Mouse (Mus musculus) neural tube, embryonic 12.5 days (tissue): ENCODE measurements around the gene Sec24c. TPM values are rescaled to one million over a fixed set of nuclear protein-coding genes. Genes with fewer than 3 reads are reported as not detected.
"Not testable (repeated sequence)": the region's sequence is repeated elsewhere in the genome, so short reads cannot be mapped to it uniquely, and the experiment has no call there.

ENCODE experiments used
- ATAC-seq: fragments of 200-750 bp; cut with Nextera tagmentation; 2 replicates; pipeline ENCODE4 v1.8.0; 2017; ENCODE audit warnings: low read depth, mild to moderate bottlenecking, moderate TSS enrichment, moderate library complexity; ENCODE audit not compliant: low FRiP score
- H3K27ac ChIP-seq: fragments of 300-500 bp; sonication (generic); 2 replicates; pipeline ENCODE4 v1.5.1; 2016
- H3K27me3 ChIP-seq: fragments of 300-500 bp; sonication (generic); replicated peaks from 2 replicates; pipeline ENCODE4 v1.6.1; 2016; ENCODE audit warnings: mild to moderate bottlenecking
- H3K36me3 ChIP-seq: fragments of 300-500 bp; sonication (generic); 2 replicates; pipeline ENCODE4 v1.6.1; 2016; ENCODE audit warnings: mild to moderate bottlenecking
- H3K4me1 ChIP-seq: fragments of 300-500 bp; sonication (generic); 2 replicates; pipeline ENCODE4 v1.6.1; 2016
- H3K4me2 ChIP-seq: fragments of 300-500 bp; sonication (generic); replicated peaks from 2 replicates; pipeline ENCODE4 v1.6.1; 2016; ENCODE audit warnings: mild to moderate bottlenecking
- H3K4me3 ChIP-seq: fragments of 300-500 bp; sonication (generic); 2 replicates; pipeline ENCODE4 v1.5.1; 2016
- H3K9ac ChIP-seq: fragments of 300-500 bp; sonication (generic); 2 replicates; pipeline ENCODE4 v1.6.1; 2016; ENCODE audit warnings: mild to moderate bottlenecking
- H3K9me3 ChIP-seq: fragments of 300-500 bp; sonication (generic); 2 replicates; pipeline ENCODE4 v1.6.1; 2016; ENCODE audit warnings: mild to moderate bottlenecking
- WGBS: fragments of 180-500 bp; shearing (Covaris S2); methylation state at CpG from one replicate; pipeline ENCODE4 v1.1.7; 2016; 5-methylcytosine and 5-hydroxymethylcytosine counted together
- polyA plus RNA-seq: library from polyadenylated mRNA; unstranded; fragments of >200 nt; fragmentation: Nextera tagmentation; extraction: Ambion mirVana; gene quantifications from 2 replicates; pipeline ENCODE4 v1.2.1, GENCODE M21; 2016

Gene Sec24c
- polyA plus RNA-seq, 1 experiment from 2014 or later, result 99.7 TPM

GRCm38 (mm10) chr14:20703461-20703860 is 29.4 kb downstream of the Sec24c start:
- H3K9me3 ChIP-seq, ATAC-seq, H3K27me3 ChIP-seq: not testable (repeated sequence)
- H3K27ac ChIP-seq, result peak overlapping the region; percentile 74
- WGBS, result 12% methylated on average over 8 of the region's 8 CpGs
- H3K9ac ChIP-seq, result peak overlapping the region; percentile 84
- H3K4me3 ChIP-seq, result peak overlapping the region; percentile 84
- H3K36me3 ChIP-seq, result peaks cover 11% of the 10 kb centered on the region; the same call in 1 of the 2 replicates
- peak overlapping the region; percentile 69 for H3K4me2 ChIP-seq
- H3K4me1 ChIP-seq, result peaks cover 23% of the 10 kb centered on the region

- WGBS, result under 1% methylated on average over 80 of the region's 80 CpGs
- ATAC-seq, result peak; percentile 95
- peak within 1 kb of the TSS; percentile 86 for H3K4me2 ChIP-seq
- H3K4me1 ChIP-seq, result peaks cover 18% of the 10 kb centered on the region
- no peaks in the 10 kb centered on the region for H3K9me3 ChIP-seq
- H3K9ac ChIP-seq, result peak within 1 kb of the TSS; percentile 95
- H3K27ac ChIP-seq, result peak within 1 kb of the TSS; percentile 80
- H3K36me3 ChIP-seq, result peaks cover 38% of the 10 kb centered on the region
- peak within 1 kb of the TSS; percentile 98 for H3K4me3 ChIP-seq
- H3K27me3 ChIP-seq, result no peaks in the 10 kb centered on the region
These were observed 33.4 kb downstream of the Sec24c start, which contains the start of gene Zswim8 for GRCm38 (mm10) chr14:20707201-20708190. TSS of gene Zswim8 (plus strand) at chr14:20707552.

GRCm38 (mm10) chr14:20708239-20708638 is 34.1 kb downstream of the Sec24c start:
- H3K27me3 ChIP-seq, result no peaks in the 10 kb centered on the region
- H3K9ac ChIP-seq, result peak overlapping the region; percentile 95
- H3K27ac ChIP-seq, result no peak overlapping the region
- peaks cover 18% of the 10 kb centered on the region for H3K4me1 ChIP-seq
- peak overlapping the region; percentile 86 for H3K4me2 ChIP-seq
- H3K9me3 ChIP-seq, result no peaks in the 10 kb centered on the region
- peak overlapping the region; percentile 98 for H3K4me3 ChIP-seq
- 13% methylated on average over 10 of the region's 10 CpGs for WGBS
- ATAC-seq, result no peak
- peaks cover 46% of the 10 kb centered on the region for H3K36me3 ChIP-seq

GRCm38 (mm10) chr14:20713832-20714231 is 39.7 kb downstream of the Sec24c start:
- no peak overlapping the region for H3K9ac ChIP-seq
- no peak overlapping the region for H3K4me2 ChIP-seq
- peaks cover 89% of the 10 kb centered on the region for H3K36me3 ChIP-seq
- no peak overlapping the region for H3K4me3 ChIP-seq
- no peaks in the 10 kb centered on the region for H3K9me3 ChIP-seq
- no peak for ATAC-seq
- H3K4me1 ChIP-seq, result peaks cover 7% of the 10 kb centered on the region
- WGBS, result 82% methylated on average over 11 of the region's 11 CpGs
- no peak overlapping the region for H3K27ac ChIP-seq
- no peaks in the 10 kb centered on the region for H3K27me3 ChIP-seq

GRCm38 (mm10) chr14:20718443-20718842 is 44.3 kb downstream of the Sec24c start:
- no peak overlapping the region for H3K27ac ChIP-seq
- H3K4me1 ChIP-seq, result no peaks in the 10 kb centered on the region
- no peak for ATAC-seq
- no peaks in the 10 kb centered on the region for H3K9me3 ChIP-seq
- no peak overlapping the region for H3K9ac ChIP-seq
- WGBS, result 94% methylated on average over 10 of the region's 10 CpGs
- no peaks in the 10 kb centered on the region for H3K27me3 ChIP-seq
- H3K4me2 ChIP-seq, result no peak overlapping the region
- H3K4me3 ChIP-seq, result no peak overlapping the region
- H3K36me3 ChIP-seq, result peaks cover 97% of the 10 kb centered on the region

- H3K36me3 ChIP-seq, result peaks cover 97% of the 10 kb centered on the region
- no peak overlapping the region for H3K4me2 ChIP-seq
- H3K27ac ChIP-seq, result no peak overlapping the region
- no peak overlapping the region for H3K9ac ChIP-seq
- 96% methylated on average over 12 of the region's 12 CpGs for WGBS
- no peaks in the 10 kb centered on the region for H3K27me3 ChIP-seq
- ATAC-seq, result no peak
- H3K4me3 ChIP-seq, result no peak overlapping the region
- H3K4me1 ChIP-seq, result no peaks in the 10 kb centered on the region
- H3K9me3 ChIP-seq, result no peaks in the 10 kb centered on the region
These were observed 45.7 kb downstream of the Sec24c start for GRCm38 (mm10) chr14:20719767-20720166.

GRCm38 (mm10) chr14:20721371-20721770 is 47.3 kb downstream of the Sec24c start:
- H3K4me2 ChIP-seq, result no peak overlapping the region
- no peak overlapping the region for H3K27ac ChIP-seq
- H3K27me3 ChIP-seq, result no peaks in the 10 kb centered on the region
- peaks cover 98% of the 10 kb centered on the region for H3K36me3 ChIP-seq
- no peak for ATAC-seq
- no peak overlapping the region for H3K4me3 ChIP-seq
- H3K9me3 ChIP-seq, result no peaks in the 10 kb centered on the region
- WGBS, result 94% methylated on average over 4 of the region's 4 CpGs
- no peak overlapping the region for H3K9ac ChIP-seq
- H3K4me1 ChIP-seq, result no peaks in the 10 kb centered on the region

- no peak overlapping the region for H3K27ac ChIP-seq
- no peaks in the 10 kb centered on the region for H3K27me3 ChIP-seq
- H3K4me2 ChIP-seq, result no peak overlapping the region
- ATAC-seq, result no peak
- 93% methylated on average over 12 of the region's 12 CpGs for WGBS
- no peaks in the 10 kb centered on the region for H3K9me3 ChIP-seq
- H3K9ac ChIP-seq, result no peak overlapping the region
- H3K36me3 ChIP-seq, result peaks cover 94% of the 10 kb centered on the region
- H3K4me3 ChIP-seq, result no peak overlapping the region
- no peaks in the 10 kb centered on the region for H3K4me1 ChIP-seq
These were observed 48.9 kb downstream of the Sec24c start for GRCm38 (mm10) chr14:20723006-20723405.

- Histone ChIP-seq H3K4me1 (no peaks in the 10 kb centered on the region), H3K27ac (no peak overlapping the region), H3K36me3 (peaks cover 94% of the 10 kb centered on the region), H3K27me3 (no peaks in the 10 kb centered on the region), H3K9me3 (no peaks in the 10 kb centered on the region), H3K4me3 (no peak overlapping the region), H3K9ac (no peak overlapping the region), H3K4me2 (no peak overlapping the region)
- ATAC-seq, result 0 out of 2 replicates have a peak, but pooled peaks have one; percentile 46
- WGBS, result 46% methylated on average over 5 of the region's 5 CpGs
These were observed 49.9 kb downstream of the Sec24c start for GRCm38 (mm10) chr14:20724043-20724442.

- Histone ChIP-seq H3K4me2 (no peak overlapping the region), H3K27me3 (no peaks in the 10 kb centered on the region), H3K36me3 (peaks cover 94% of the 10 kb centered on the region), H3K4me1 (no peaks in the 10 kb centered on the region), H3K4me3 (no peak overlapping the region), H3K9me3 (no peaks in the 10 kb centered on the region), H3K27ac (no peak overlapping the region), H3K9ac (no peak overlapping the region)
- no peak for ATAC-seq
- 77% methylated on average over 6 of the region's 6 CpGs for WGBS
These were observed 51.7 kb downstream of the Sec24c start for GRCm38 (mm10) chr14:20725660-20726339.

GRCm38 (mm10) chr14:20729871-20730270 is 55.8 kb downstream of the Sec24c start:
- Histone ChIP-seq H3K36me3 (peaks cover 55% of the 10 kb centered on the region), H3K4me1 (peaks cover 10% of the 10 kb centered on the region), H3K27me3 (no peaks in the 10 kb centered on the region), H3K4me2 (no peak overlapping the region), H3K4me3 (no peak overlapping the region), H3K9me3 (no peaks in the 10 kb centered on the region), H3K9ac (no peak overlapping the region), H3K27ac (no peak overlapping the region)
- ATAC-seq, result no peak
- WGBS, result 93% methylated on average over 9 of the region's 9 CpGs
